Mouse (Mus musculus): Measurements from ENCODE around the gene Kdm3a.

Gene Kdm3a

GRCm38 (mm10) chr6:71632829-71633662, at the start of gene Kdm3a:
TSS of gene Kdm3a (minus strand) at chr6:71632990.
- peak; percentile 100 for DNase-seq (ENCODE audit: low read depth, low spot score)

GRCm38 (mm10) chr6:71678891-71679290, 46.1 kb upstream of the Kdm3a start:
- DNase-seq (ENCODE audit: low read depth, low spot score) = peak; percentile 71

GRCm38 (mm10) chr6:71673166-71673565, 40.4 kb upstream of the Kdm3a start:
- DNase-seq (ENCODE audit: low read depth, low spot score) = peak; percentile 49

GRCm38 (mm10) chr6:71664511-71664910, 31.7 kb upstream of the Kdm3a start:
- DNase-seq (ENCODE audit: low read depth, low spot score) = no peak

GRCm38 (mm10) chr6:71658290-71658689, 25.5 kb upstream of the Kdm3a start:
- no peak for DNase-seq (ENCODE audit: low read depth, low spot score)

- DNase-seq (ENCODE audit: low read depth, low spot score) = no peak
These were observed 23.0 kb upstream of the Kdm3a start for GRCm38 (mm10) chr6:71655835-71656234.

- no peak for DNase-seq (ENCODE audit: low read depth, low spot score)
These were observed 19.1 kb upstream of the Kdm3a start for GRCm38 (mm10) chr6:71651868-71652267.

- no peak for DNase-seq (ENCODE audit: low read depth, low spot score)
These were observed 333 bp downstream of the Kdm3a start for GRCm38 (mm10) chr6:71632486-71632828.

GRCm38 (mm10) chr6:71631706-71632461, 906 bp downstream of the Kdm3a start:
- DNase-seq (ENCODE audit: low read depth, low spot score) = peak; percentile 47

- no peak for DNase-seq (ENCODE audit: low read depth, low spot score)
These were observed 1.6 kb downstream of the Kdm3a start for GRCm38 (mm10) chr6:71631196-71631595.

GRCm38 (mm10) chr6:71627325-71627724, 5.5 kb downstream of the Kdm3a start:
- no peak for DNase-seq (ENCODE audit: low read depth, low spot score)

- DNase-seq (ENCODE audit: low read depth, low spot score) = peak; percentile 82
These were observed 6.8 kb downstream of the Kdm3a start for GRCm38 (mm10) chr6:71625984-71626383.

- no peak for DNase-seq (ENCODE audit: low read depth, low spot score)
These were observed 8.1 kb downstream of the Kdm3a start for GRCm38 (mm10) chr6:71624723-71625122.

GRCm38 (mm10) chr6:71621981-71622380, 10.8 kb downstream of the Kdm3a start:
- DNase-seq (ENCODE audit: low read depth, low spot score) = no peak

GRCm38 (mm10) chr6:71621551-71621950, 11.2 kb downstream of the Kdm3a start:
- DNase-seq (ENCODE audit: low read depth, low spot score) = no peak

- DNase-seq (ENCODE audit: low read depth, low spot score) = no peak
These were observed 15.8 kb downstream of the Kdm3a start for GRCm38 (mm10) chr6:71616959-71617358.

GRCm38 (mm10) chr6:71613225-71613624, 19.6 kb downstream of the Kdm3a start:
- no peak for DNase-seq (ENCODE audit: low read depth, low spot score)

- no peak for DNase-seq (ENCODE audit: low read depth, low spot score)
These were observed 22.8 kb downstream of the Kdm3a start for GRCm38 (mm10) chr6:71609968-71610367.

- DNase-seq (ENCODE audit: low read depth, low spot score) = peak; percentile 93
These were observed 23.8 kb downstream of the Kdm3a start for GRCm38 (mm10) chr6:71608994-71609393.

GRCm38 (mm10) chr6:71607756-71608155, 25.0 kb downstream of the Kdm3a start:
- peak; percentile 33 for DNase-seq (ENCODE audit: low read depth, low spot score)

- no peak for DNase-seq (ENCODE audit: low read depth, low spot score)
These were observed 42.6 kb downstream of the Kdm3a start for GRCm38 (mm10) chr6:71590154-71590553.

GRCm38 (mm10) chr6:71589401-71589800, 43.4 kb downstream of the Kdm3a start:
- no peak for DNase-seq (ENCODE audit: low read depth, low spot score)

- no peak for DNase-seq (ENCODE audit: low read depth, low spot score)
These were observed 49.6 kb downstream of the Kdm3a start for GRCm38 (mm10) chr6:71583198-71583597.
